Mouse (Mus musculus) midbrain, embryonic 15.5 days (tissue): ENCODE measurements around the gene Scml4. TPM values are rescaled to one million over a fixed set of nuclear protein-coding genes. Genes with fewer than 3 reads are reported as not detected.

Experiments
- ATAC-seq: fragments of 200-750 bp; cut with Nextera tagmentation; replicated peaks from 2 replicates; pipeline ENCODE4 v1.8.0; 2017; ENCODE audit warnings: moderate TSS enrichment
- H3K27ac ChIP-seq: fragments of 300-500 bp; sonication (generic); 2 replicates; pipeline ENCODE4 v1.5.1; 2015; ENCODE audit warnings: mild to moderate bottlenecking, inconsistent platforms
- H3K27me3 ChIP-seq: fragments of 300-500 bp; sonication (generic); replicated peaks from 2 replicates; pipeline ENCODE4 v1.6.1; 2015; ENCODE audit warnings: inconsistent platforms
- H3K36me3 ChIP-seq: fragments of 300-500 bp; sonication (generic); replicated peaks from 2 replicates; pipeline ENCODE4 v1.6.1; 2015; ENCODE audit warnings: inconsistent platforms
- H3K4me1 ChIP-seq: fragments of 300-500 bp; sonication (generic); 2 replicates; pipeline ENCODE4 v1.6.1; 2015; ENCODE audit warnings: inconsistent platforms
- H3K4me2 ChIP-seq: fragments of 300-500 bp; sonication (generic); 2 replicates; pipeline ENCODE4 v1.6.1; 2015; ENCODE audit warnings: inconsistent platforms, mild to moderate bottlenecking, moderate library complexity
- H3K4me3 ChIP-seq: fragments of 300-500 bp; sonication (generic); 2 replicates; pipeline ENCODE4 v1.5.1; 2015; ENCODE audit warnings: mild to moderate bottlenecking, inconsistent platforms
- H3K9ac ChIP-seq: fragments of 300-500 bp; sonication (generic); 2 replicates; pipeline ENCODE4 v1.6.1; 2015; ENCODE audit warnings: mild to moderate bottlenecking, inconsistent platforms
- H3K9me3 ChIP-seq: fragments of 300-500 bp; sonication (generic); 2 replicates; pipeline ENCODE4 v1.6.1; 2016; ENCODE audit warnings: inconsistent platforms
- WGBS: fragments of 180-500 bp; shearing (Covaris S2); methylation state at CpG from one replicate; pipeline ENCODE4 v1.1.7; 2015; ENCODE audit warnings: mixed read lengths; 5-methylcytosine and 5-hydroxymethylcytosine counted together
- polyA plus RNA-seq: library from polyadenylated mRNA; unstranded; fragments of >200 nt; fragmentation: Nextera tagmentation; extraction: Ambion mirVana; gene quantifications from 2 replicates; pipeline ENCODE4 v1.2.1, GENCODE M21; 2015

Gene Scml4
- polyA plus RNA-seq, 1 experiment from 2014 or later: 19.2 TPM

GRCm38 (mm10) chr10:42987594-42988052, 127.5 kb downstream of the Scml4 start:
- H3K4me2 ChIP-seq: no peak overlapping the region
- H3K27ac ChIP-seq: no peak overlapping the region
- WGBS: 22% methylated on average over 6 of the region's 6 CpGs
- peaks cover 7% of the 10 kb centered on the region for H3K4me1 ChIP-seq
- no peak overlapping the region for H3K9ac ChIP-seq
- H3K36me3 ChIP-seq: no peaks in the 10 kb centered on the region
- no peak overlapping the region for H3K4me3 ChIP-seq
- ATAC-seq: peak; percentile 65
- no peaks in the 10 kb centered on the region for H3K9me3 ChIP-seq
- no peaks in the 10 kb centered on the region for H3K27me3 ChIP-seq

GRCm38 (mm10) chr10:42988627-42989026, 128.5 kb downstream of the Scml4 start:
- no peaks in the 10 kb centered on the region for H3K9me3 ChIP-seq

GRCm38 (mm10) chr10:42989910-42990309, 129.7 kb downstream of the Scml4 start:
- ATAC-seq: no peak
- no peak overlapping the region for H3K4me2 ChIP-seq
- 33% methylated on average over 6 of the region's 6 CpGs for WGBS
- H3K9me3 ChIP-seq: no peaks in the 10 kb centered on the region
- no peak overlapping the region for H3K4me3 ChIP-seq
- no peaks in the 10 kb centered on the region for H3K36me3 ChIP-seq
- H3K27ac ChIP-seq: no peak overlapping the region
- peaks cover 17% of the 10 kb centered on the region for H3K4me1 ChIP-seq
- no peak overlapping the region for H3K9ac ChIP-seq
- H3K27me3 ChIP-seq: no peaks in the 10 kb centered on the region

More at GRCm38 (mm10) chr10:42988627-42989026, 128.5 kb downstream of the Scml4 start:
- Histone ChIP-seq H3K4me3 (no peak overlapping the region), H3K27me3 (no peaks in the 10 kb centered on the region), H3K27ac (no peak overlapping the region), H3K4me1 (peaks cover 7% of the 10 kb centered on the region), H3K9ac (no peak overlapping the region), H3K36me3 (no peaks in the 10 kb centered on the region), H3K4me2 (no peak overlapping the region)
- 63% methylated on average over 15 of the region's 15 CpGs for WGBS
- no peak for ATAC-seq

- Histone ChIP-seq H3K4me2 (0 out of 2 replicates have a peak overlapping the region, but pooled peaks have one; percentile 9), H3K9ac (no peak overlapping the region), H3K4me3 (no peak overlapping the region), H3K9me3 (no peaks in the 10 kb centered on the region), H3K4me1 (peaks cover 19% of the 10 kb centered on the region), H3K36me3 (no peaks in the 10 kb centered on the region), H3K27me3 (no peaks in the 10 kb centered on the region), H3K27ac (no peak overlapping the region)
- 45% methylated on average over 9 of the region's 9 CpGs for WGBS
- peak; percentile 53; the same call in 1 of the 2 replicates for ATAC-seq
These were observed 130.8 kb downstream of the Scml4 start for GRCm38 (mm10) chr10:42991018-42991417.

GRCm38 (mm10) chr10:42994331-42994782, 134.2 kb downstream of the Scml4 start:
- no peaks in the 10 kb centered on the region for H3K27me3 ChIP-seq
- H3K27ac ChIP-seq: no peak overlapping the region
- H3K36me3 ChIP-seq: no peaks in the 10 kb centered on the region
- 0 out of 2 replicates have a peak overlapping the region, but pooled peaks have one; percentile 10 for H3K4me2 ChIP-seq
- H3K4me1 ChIP-seq: peaks cover 19% of the 10 kb centered on the region
- H3K9ac ChIP-seq: no peak overlapping the region
- no peaks in the 10 kb centered on the region for H3K9me3 ChIP-seq
- no peak overlapping the region for H3K4me3 ChIP-seq
- no peak for ATAC-seq
- 21% methylated on average over 13 of the region's 13 CpGs for WGBS

DNA sequence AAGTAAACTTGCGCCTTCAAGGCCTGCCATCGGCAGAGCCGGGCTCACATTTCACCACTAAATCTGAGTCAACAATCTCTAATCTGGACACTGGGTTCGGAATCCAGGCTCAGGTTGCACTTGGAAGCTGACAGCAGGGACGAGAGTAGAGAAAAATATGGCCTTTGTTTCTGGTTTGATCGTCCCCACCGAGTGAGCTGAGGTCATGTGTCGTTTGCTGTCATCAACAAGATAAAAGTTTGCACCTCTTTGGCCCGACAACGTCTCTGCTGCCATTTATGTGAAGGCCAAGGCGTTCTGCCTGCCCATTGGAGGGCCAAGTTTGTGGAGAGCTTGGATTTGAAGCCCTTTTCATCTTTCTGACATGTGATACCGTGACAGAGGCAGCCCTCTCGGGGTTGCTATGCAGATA, 135.3 kb downstream of the Scml4 start:
- Histone ChIP-seq H3K4me2 (no peak overlapping the region), H3K36me3 (no peaks in the 10 kb centered on the region), H3K4me1 (peaks cover 19% of the 10 kb centered on the region), H3K9ac (no peak overlapping the region), H3K27ac (no peak overlapping the region), H3K9me3 (no peaks in the 10 kb centered on the region), H3K4me3 (no peak overlapping the region), H3K27me3 (no peaks in the 10 kb centered on the region)
- no peak for ATAC-seq
- 57% methylated on average over 13 of the region's 13 CpGs for WGBS

DNA sequence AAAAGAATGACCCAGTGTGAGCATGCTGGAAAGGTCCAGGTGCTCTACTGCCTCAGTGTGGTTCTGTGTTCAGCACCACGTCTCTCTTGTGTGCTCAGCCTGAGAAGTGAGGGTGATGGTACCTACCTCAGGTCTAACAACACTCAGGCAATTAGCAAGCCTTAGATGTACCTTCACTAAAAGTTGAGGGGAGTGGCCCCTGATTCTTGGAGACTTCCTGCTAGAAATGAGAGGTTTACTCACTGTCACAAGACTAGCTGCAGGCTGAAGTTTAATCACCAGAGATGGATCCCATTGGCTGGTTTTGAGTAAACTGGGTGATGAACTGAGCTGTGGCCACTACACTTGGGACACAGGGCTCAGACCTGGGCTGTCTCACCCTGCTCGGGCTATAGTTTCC, 137.1 kb downstream of the Scml4 start:
- Histone ChIP-seq H3K27me3 (no peaks in the 10 kb centered on the region), H3K4me2 (no peak overlapping the region)
- 87% methylated on average over 2 of the region's 2 CpGs for WGBS

DNA sequence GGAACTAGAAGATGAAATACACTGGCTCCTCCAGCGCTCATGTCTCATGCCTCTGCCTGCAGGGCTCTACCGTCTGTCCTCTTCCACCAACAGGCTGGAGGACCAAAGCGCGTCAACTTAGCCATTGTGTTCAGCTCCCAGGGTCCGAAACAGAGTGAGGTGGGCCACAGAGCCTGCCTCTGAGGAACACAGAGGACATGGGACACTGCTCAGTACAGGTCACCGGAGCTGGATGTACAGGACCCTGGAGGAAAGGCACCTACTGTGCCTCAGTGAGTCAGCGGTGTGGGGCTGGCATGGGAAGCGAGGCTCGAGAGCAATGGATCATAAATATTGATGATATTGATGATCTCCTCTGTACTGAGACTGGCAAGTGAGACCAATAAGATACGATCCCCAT, 139.2 kb downstream of the Scml4 start:
- peaks cover 11% of the 10 kb centered on the region for H3K4me1 ChIP-seq
- WGBS: 93% methylated on average over 10 of the region's 10 CpGs
- no peaks in the 10 kb centered on the region for H3K27me3 ChIP-seq
- H3K9me3 ChIP-seq: no peaks in the 10 kb centered on the region
- no peak; the same call in 1 of the 2 replicates for ATAC-seq
- no peak overlapping the region for H3K27ac ChIP-seq
- no peak overlapping the region for H3K4me2 ChIP-seq
- H3K9ac ChIP-seq: no peak overlapping the region
- no peaks in the 10 kb centered on the region for H3K36me3 ChIP-seq
- H3K4me3 ChIP-seq: no peak overlapping the region

More for the DNA sequence above, 137.1 kb downstream of the Scml4 start:
- no peak overlapping the region for H3K9ac ChIP-seq
- no peaks in the 10 kb centered on the region for H3K9me3 ChIP-seq
- H3K4me1 ChIP-seq: peaks cover 11% of the 10 kb centered on the region
- H3K27ac ChIP-seq: no peak overlapping the region
- no peaks in the 10 kb centered on the region for H3K36me3 ChIP-seq
- H3K4me3 ChIP-seq: no peak overlapping the region
- ATAC-seq: no peak

- 0 out of 2 replicates have a peak, but pooled peaks cover 3% of the 10 kb centered on the region for H3K4me1 ChIP-seq
- H3K9me3 ChIP-seq: no peaks in the 10 kb centered on the region
- no peak overlapping the region for H3K4me3 ChIP-seq
- H3K36me3 ChIP-seq: no peaks in the 10 kb centered on the region
- no peak for ATAC-seq
- no peak overlapping the region for H3K9ac ChIP-seq
- no peaks in the 10 kb centered on the region for H3K27me3 ChIP-seq
- H3K4me2 ChIP-seq: no peak overlapping the region
- H3K27ac ChIP-seq: no peak overlapping the region
- 86% methylated on average over 3 of the region's 3 CpGs for WGBS
These were observed 141.3 kb downstream of the Scml4 start for GRCm38 (mm10) chr10:43001433-43001832.

- H3K4me1 ChIP-seq: 0 out of 2 replicates have a peak, but pooled peaks cover 3% of the 10 kb centered on the region
- no peak overlapping the region for H3K4me3 ChIP-seq
- no peak overlapping the region for H3K27ac ChIP-seq
- H3K9ac ChIP-seq: no peak overlapping the region
- no peaks in the 10 kb centered on the region for H3K27me3 ChIP-seq
- H3K36me3 ChIP-seq: no peaks in the 10 kb centered on the region
- ATAC-seq: no peak
- H3K9me3 ChIP-seq: no peaks in the 10 kb centered on the region
- H3K4me2 ChIP-seq: peak overlapping the region; percentile 37
- WGBS: 14% methylated on average over 13 of the region's 13 CpGs
These were observed 142.0 kb downstream of the Scml4 start for GRCm38 (mm10) chr10:43002066-43002678.

- Histone ChIP-seq H3K36me3 (no peaks in the 10 kb centered on the region), H3K9me3 (no peaks in the 10 kb centered on the region), H3K4me2 (peak overlapping the region; percentile 37), H3K4me1 (0 out of 2 replicates have a peak, but pooled peaks cover 3% of the 10 kb centered on the region), H3K9ac (no peak overlapping the region), H3K4me3 (0 out of 2 replicates have a peak overlapping the region, but pooled peaks have one; percentile 2), H3K27ac (no peak overlapping the region), H3K27me3 (no peaks in the 10 kb centered on the region)
- 14% methylated on average over 25 of the region's 25 CpGs for WGBS
- ATAC-seq: no peak
These were observed 142.7 kb downstream of the Scml4 start for GRCm38 (mm10) chr10:43002721-43003465.

GRCm38 (mm10) chr10:43003466-43003757, 143.2 kb downstream of the Scml4 start:
- H3K9ac ChIP-seq: no peak overlapping the region
- H3K4me2 ChIP-seq: no peak overlapping the region
- 0 out of 2 replicates have a peak, but pooled peaks cover 3% of the 10 kb centered on the region for H3K4me1 ChIP-seq
- no peaks in the 10 kb centered on the region for H3K36me3 ChIP-seq
- no peak for ATAC-seq
- no peaks in the 10 kb centered on the region for H3K27me3 ChIP-seq
- H3K4me3 ChIP-seq: no peak overlapping the region
- no peak overlapping the region for H3K27ac ChIP-seq
- no peaks in the 10 kb centered on the region for H3K9me3 ChIP-seq
- 62% methylated on average over 5 of the region's 5 CpGs for WGBS
